Mouse (Mus musculus) gonadal fat pad, adult 2 months (tissue): ENCODE results near the gene Wdr27. TPM values are rescaled to one million over a fixed set of nuclear protein-coding genes. Genes with fewer than 3 reads are reported as not detected.

Source experiments
- DNase-seq: peaks from one replicate; pipeline ENCODE4 v3.0.0-alpha.2; 2012; ENCODE audit warnings: low read depth
- polyA plus RNA-seq: library from polyadenylated mRNA; depleted of rRNA; stranded (reverse); fragments of >200 nt; gene quantifications from 2 replicates; pipeline ENCODE4 v1.2.3, GENCODE M21; 2012; rRNA removed

Wdr27 gene
- polyA plus RNA-seq, 1 experiment, result 13.5 TPM

- no peak for DNase-seq
These were observed 118.0 kb downstream of the Wdr27 start for GRCm38 (mm10) chr17:14824938-14825337.

- no peak for DNase-seq
These were observed 125.0 kb downstream of the Wdr27 start for GRCm38 (mm10) chr17:14817975-14818374.

GRCm38 (mm10) chr17:14816107-14816506 lies 126.9 kb downstream of the Wdr27 start:
- no peak for DNase-seq

- DNase-seq, result no peak
These were observed 127.7 kb downstream of the Wdr27 start for GRCm38 (mm10) chr17:14815304-14815703.

- no peak for DNase-seq
These were observed 130.3 kb downstream of the Wdr27 start for GRCm38 (mm10) chr17:14812631-14813030.

- DNase-seq, result no peak
These were observed 130.9 kb downstream of the Wdr27 start for GRCm38 (mm10) chr17:14812033-14812432.

- DNase-seq, result no peak
These were observed 136.2 kb downstream of the Wdr27 start for GRCm38 (mm10) chr17:14806808-14807207.

GRCm38 (mm10) chr17:14799243-14799642 lies 143.7 kb downstream of the Wdr27 start:
- DNase-seq, result no peak

GRCm38 (mm10) chr17:14795074-14795473 lies 147.9 kb downstream of the Wdr27 start:
- DNase-seq, result no peak

- no peak for DNase-seq
These were observed 163.6 kb downstream of the Wdr27 start for GRCm38 (mm10) chr17:14779356-14779755.

- DNase-seq, result no peak
These were observed 171.6 kb downstream of the Wdr27 start for GRCm38 (mm10) chr17:14771339-14771738.

GRCm38 (mm10) chr17:14770377-14770776 lies 172.6 kb downstream of the Wdr27 start:
- no peak for DNase-seq

Other genes starting within 250 kb of the Wdr27 start
- 12.7 and 14.4 TPM in 2 replicates for gene Thbs2, start 248.9 kb downstream of the Wdr27 start, polyA plus RNA-seq
- gene 1600012H06Rik, start within 50 bp of the Wdr27 start, polyA plus RNA-seq, result 19.1 and 19.6 TPM in 2 replicates
- 26.0 and 29.0 TPM in 2 replicates for gene Phf10, start 18.1 kb upstream of the Wdr27 start, polyA plus RNA-seq
- 15.7 and 17.3 TPM in 2 replicates for gene 9030025P20Rik, start 35.3 kb upstream of the Wdr27 start, polyA plus RNA-seq
- gene Gm3417, start 35.6 kb upstream of the Wdr27 start, polyA plus RNA-seq, result 2.1 and 4.8 TPM in 2 replicates
- gene Gm3435, start 67.0 kb upstream of the Wdr27 start, polyA plus RNA-seq, result 3.3 and 4.5 TPM in 2 replicates
- 53.5 and 69.0 TPM in 2 replicates for gene Ermard, start 98.0 kb upstream of the Wdr27 start, polyA plus RNA-seq
- gene Tcte3, start 98.3 kb upstream of the Wdr27 start, polyA plus RNA-seq, result 0.63 and 1.00 TPM in 2 replicates
- gene Gm3448, start 98.4 kb upstream of the Wdr27 start, polyA plus RNA-seq, result 3.4 and 5.6 TPM in 2 replicates